ENCODE assay signal across 8 mouse cellular contexts in genomic region chr4:65654723-65655122, GRCm38 (mm10). TPM values are rescaled to one million over a fixed set of nuclear protein-coding genes. Genes with fewer than 3 reads are reported as not detected.
DNase-seq lines count a peak whose midpoint lies in the region; ATAC-seq and TF ChIP-seq lines count a peak whose summit lies in the region.

No protein-coding gene starts in this region.

- no peak overlapping the region for H3K9ac ChIP-seq in forebrain, embryonic 16.5 days (replicated peaks; ENCODE audit: low read depth, low read length)
- H3K9ac ChIP-seq in lung, embryonic 15.5 days: no peak overlapping the region

- H3K4me1 ChIP-seq in forebrain, embryonic 16.5 days (replicated peaks; ENCODE audit: control insufficient read depth, insufficient read depth, low read length): no peaks in the 10 kb centered on the region
- H3K4me1 ChIP-seq in hindbrain, embryonic 10.5 days (replicated peaks): peaks cover 3% of the 10 kb centered on the region
- no peaks in the 10 kb centered on the region for H3K4me1 ChIP-seq in lung, embryonic 15.5 days

- WGBS in forebrain, embryonic 16.5 days: 3% methylated on average over 2 of the region's 2 CpGs
- WGBS in hindbrain, embryonic 10.5 days: 0% methylated on average over 2 of the region's 2 CpGs
- WGBS in lung, embryonic 15.5 days: 0% methylated on average over 2 of the region's 2 CpGs

- H3K4me3 ChIP-seq in forebrain, embryonic 16.5 days (replicated peaks; ENCODE audit: low read length): no peak overlapping the region
- no peak overlapping the region for H3K4me3 ChIP-seq in hindbrain, embryonic 10.5 days
- no peak overlapping the region for H3K4me3 ChIP-seq in layer of hippocampus, adult 2 months
- no peak overlapping the region for H3K4me3 ChIP-seq in lung, embryonic 15.5 days

- peak; percentile 80 for DNase-seq in MN1 (ENCODE audit: low spot score)
- peak; percentile 73 for DNase-seq in cerebellum, adult 11-12 months
- peak; percentile 78 for DNase-seq in hindbrain, embryonic 10.5 days (ENCODE audit: low spot score)
- DNase-seq in layer of hippocampus, adult 2 months (ENCODE audit: low spot score in 2 of 2): peak; percentile 67 to 89
- peak; percentile 92 for DNase-seq in retina, embryonic 14.5 days (ENCODE audit: low spot score)
- DNase-seq in urinary bladder, postnatal 4 days (ENCODE audit: low spot score in 2 of 2): peak; percentile 65 to 80

- H3K9me3 ChIP-seq in forebrain, embryonic 16.5 days (ENCODE audit: control insufficient read depth, low read length): no peaks in the 10 kb centered on the region
- H3K9me3 ChIP-seq in hindbrain, embryonic 10.5 days: no peaks in the 10 kb centered on the region
- H3K9me3 ChIP-seq in lung, embryonic 15.5 days: no peaks in the 10 kb centered on the region

- TF ChIP-seq CTCF in layer of hippocampus, adult 2 months (conservative IDR thresholded peaks at IDR 0.05): peak; percentile 98

- H3K27ac ChIP-seq in forebrain, embryonic 16.5 days (ENCODE audit: low read length): no peak overlapping the region
- no peak overlapping the region for H3K27ac ChIP-seq in hindbrain, embryonic 10.5 days
- no peak overlapping the region for H3K27ac ChIP-seq in layer of hippocampus, adult 2 months
- H3K27ac ChIP-seq in lung, embryonic 15.5 days: no peak overlapping the region

- H3K27me3 ChIP-seq in forebrain, embryonic 16.5 days (replicated peaks; ENCODE audit: control insufficient read depth, insufficient read depth, low read length): 0 out of 2 replicates have a peak, but pooled peaks cover 6% of the 10 kb centered on the region
- H3K27me3 ChIP-seq in hindbrain, embryonic 10.5 days (ENCODE audit: insufficient read depth, poor library complexity, severe bottlenecking): no peaks in the 10 kb centered on the region
- H3K27me3 ChIP-seq in lung, embryonic 15.5 days: no peaks in the 10 kb centered on the region

- H3K4me2 ChIP-seq in forebrain, embryonic 16.5 days (ENCODE audit: low read length): no peak overlapping the region
- no peak overlapping the region for H3K4me2 ChIP-seq in lung, embryonic 15.5 days

- H3K36me3 ChIP-seq in forebrain, embryonic 16.5 days (ENCODE audit: control insufficient read depth, insufficient read depth): no peaks in the 10 kb centered on the region
- H3K36me3 ChIP-seq in hindbrain, embryonic 10.5 days: no peaks in the 10 kb centered on the region
- H3K36me3 ChIP-seq in lung, embryonic 15.5 days: no peaks in the 10 kb centered on the region

- peak; percentile 91 for ATAC-seq in forebrain, embryonic 16.5 days
- peak; percentile 65; the same call in 1 of the 2 replicates for ATAC-seq in lung, embryonic 15.5 days (ENCODE audit: borderline replicate concordance, extremely low read depth, low FRiP score, low TSS enrichment)

RNA-seq across cellular contexts. Expression of gene Trim32, which starts 49.9 kb away (rescaled TPM):
- polyA plus RNA-seq in forebrain, embryonic 16.5 days (2015; fragmentation: Nextera tagmentation; extraction: Ambion mirVana): 166 and 181 TPM in 2 replicates
- 64.7 and 67.5 TPM in 2 replicates for polyA plus RNA-seq in hindbrain, embryonic 10.5 days (2016; fragmentation: Nextera tagmentation; extraction: Ambion mirVana)
- 100 to 1,000 TPM; 209 to 227 TPM for total RNA-seq in layer of hippocampus, adult 2 months (2021)
- polyA plus RNA-seq in lung, embryonic 15.5 days (2015; fragmentation: Nextera tagmentation; extraction: Ambion mirVana): 46.1 and 46.2 TPM in 2 replicates
